Mouse (Mus musculus) heart, postnatal 0 days (tissue): ENCODE results near the gene Bbs9.

ENCODE experiments used
- CTCF ChIP-seq: IDR thresholded peaks from 2 replicates; pipeline ENCODE4 v1.5.1; 2016; ENCODE audit warnings: antibody characterized with exemption, control low read depth, low read depth
- EP300 ChIP-seq: IDR thresholded peaks from 2 replicates; pipeline ENCODE4 v1.6.1; 2016; ENCODE audit warnings: antibody characterized with exemption, low read depth

GRCm38 (mm10) chr9:22469643-22470042 lies 5.9 kb upstream of the Bbs9 start, which contains the start of gene Rp9:
- TF ChIP-seq EP300 (no peak), CTCF (no peak)
